Mouse (Mus musculus): ENCODE measurements around the gene Plbd2.

Plbd2 gene

DNA sequence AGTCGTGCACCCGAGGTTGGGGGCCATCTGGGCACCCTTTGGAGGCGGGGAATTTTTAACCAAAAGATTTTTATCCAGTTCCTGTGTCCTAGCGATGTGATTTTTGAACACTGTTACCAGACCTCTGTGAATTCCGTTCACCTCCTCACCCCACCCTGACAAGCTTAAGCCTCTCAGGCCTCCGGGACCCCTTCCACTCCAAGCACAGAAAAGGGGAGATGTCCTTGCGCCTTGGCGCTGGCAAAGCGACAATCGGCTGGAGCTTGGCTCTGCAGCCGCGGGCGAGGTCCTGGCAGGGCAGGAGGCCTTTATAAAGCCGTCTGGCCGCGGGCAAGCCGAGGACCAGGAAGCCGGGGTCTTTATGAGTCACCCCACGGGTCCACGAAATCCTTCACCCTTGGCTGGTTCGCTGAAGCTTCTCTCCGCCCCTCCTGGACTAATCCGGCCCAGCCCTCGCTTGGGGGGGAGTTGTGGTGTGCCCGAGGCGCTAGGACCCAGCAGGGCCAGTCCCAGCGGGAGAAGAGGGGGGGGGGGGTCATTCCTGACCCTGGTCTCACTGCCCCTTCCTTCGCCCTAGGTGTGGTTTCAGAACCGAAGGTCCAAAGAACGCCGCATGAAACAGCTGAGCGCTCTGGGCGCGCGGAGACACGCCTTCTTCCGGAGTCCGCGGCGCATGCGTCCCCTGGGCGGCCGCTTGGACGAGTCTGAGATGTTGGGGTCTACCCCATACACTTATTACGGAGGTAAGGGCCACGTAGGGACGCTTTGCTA lies 67.5 kb downstream of the Plbd2 start:
- no peak for DNase-seq

DNA sequence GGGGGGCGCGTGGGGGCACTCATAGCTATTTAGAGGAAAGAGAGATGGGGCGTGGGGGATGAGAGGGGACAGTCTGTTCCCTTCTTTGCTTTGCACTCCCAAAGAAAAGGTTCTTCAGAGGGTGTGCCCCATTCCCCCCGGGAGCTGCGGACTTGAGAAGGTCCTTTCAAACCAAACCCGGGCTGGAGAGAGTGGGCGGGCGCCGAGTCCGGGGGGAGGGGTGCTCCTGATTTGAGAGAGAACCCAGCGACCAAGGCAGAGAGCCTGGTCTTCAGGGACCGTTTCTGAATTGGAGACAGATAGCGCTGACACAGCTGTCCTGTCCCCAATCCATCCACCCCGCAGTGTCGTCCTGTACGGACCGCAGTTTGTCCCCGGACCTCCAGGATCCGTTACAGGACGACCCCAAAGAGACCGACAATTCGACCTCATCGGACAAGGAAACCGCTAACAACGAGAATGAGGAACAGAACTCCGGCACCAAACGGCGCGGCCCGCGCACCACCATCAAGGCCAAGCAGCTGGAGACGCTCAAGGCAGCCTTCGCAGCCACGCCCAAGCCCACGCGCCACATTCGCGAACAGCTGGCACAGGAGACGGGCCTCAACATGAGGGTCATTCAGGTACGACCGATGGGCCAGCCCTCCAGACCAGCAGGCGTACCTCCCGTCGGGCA lies 68.3 kb downstream of the Plbd2 start:
- no peak for DNase-seq

DNA sequence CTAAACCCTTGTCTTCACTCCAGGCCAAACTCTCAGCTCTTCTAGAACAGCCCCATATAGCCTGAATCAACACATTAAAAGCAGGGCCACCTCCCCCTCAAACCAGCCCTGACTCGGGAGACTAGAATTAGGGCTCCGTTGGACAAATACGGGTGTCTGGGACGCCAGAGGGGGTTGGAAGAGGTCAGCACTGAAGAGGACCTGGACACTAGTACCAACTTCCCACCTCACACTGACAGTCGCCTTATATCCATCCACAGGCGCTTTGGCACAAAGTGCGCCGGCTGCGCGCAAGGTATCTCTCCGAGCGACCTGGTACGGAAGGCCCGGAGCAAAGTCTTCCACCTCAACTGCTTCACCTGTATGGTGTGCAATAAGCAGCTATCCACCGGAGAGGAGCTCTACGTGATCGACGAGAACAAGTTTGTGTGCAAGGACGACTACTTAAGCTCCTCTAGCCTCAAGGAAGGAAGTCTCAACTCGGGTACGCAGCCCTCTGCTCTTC lies 69.1 kb downstream of the Plbd2 start:
- no peak for DNase-seq
